Comparison of ENCODE assay signal across 8 mouse cellular contexts in the genomic region with DNA sequence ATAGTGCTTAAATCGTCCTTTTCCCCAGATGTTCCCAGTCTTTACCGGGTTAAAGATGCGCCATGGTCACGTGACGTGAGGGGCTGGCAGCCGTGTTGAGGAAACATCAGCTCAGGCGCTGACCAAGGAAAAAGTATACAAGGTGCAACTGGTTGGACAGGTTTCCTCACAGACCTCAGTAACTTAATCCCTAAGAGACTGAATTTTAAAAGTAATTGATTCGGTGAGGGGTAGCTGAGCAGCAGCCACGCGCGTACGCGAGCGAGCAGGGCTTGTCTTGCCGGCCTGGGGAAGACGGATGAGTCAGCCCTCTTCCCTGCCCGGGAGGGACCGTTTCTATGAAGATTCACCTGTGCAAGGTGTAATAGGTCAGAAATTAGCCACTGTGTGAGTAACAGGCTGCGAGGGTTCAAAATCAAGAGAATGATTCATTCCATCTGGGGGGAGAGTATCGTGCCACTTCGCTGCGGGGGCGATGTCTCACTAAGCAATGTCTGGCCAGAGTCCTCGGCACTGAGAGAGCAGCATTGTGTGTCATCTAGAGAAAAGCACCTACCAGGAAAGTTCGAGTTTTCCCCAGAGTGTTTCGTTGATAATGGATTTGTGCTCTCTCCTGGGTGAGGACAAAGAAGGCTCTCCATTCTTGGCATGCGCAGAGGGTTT. TPM values are rescaled to one million over a fixed set of nuclear protein-coding genes. Genes with fewer than 3 reads are reported as not detected.
A peak's percentile ranks its signal among the peaks of the same experiment; 100 is the strongest.
DNase-seq lines count a peak whose midpoint lies in the region; ATAC-seq and TF ChIP-seq lines count a peak whose summit lies in the region.

No protein-coding gene starts in this region.

- 0 out of 2 replicates have a peak overlapping the region, but pooled peaks have one; percentile 33 for H3K9ac ChIP-seq in forebrain, embryonic 16.5 days (replicated peaks; ENCODE audit: low read depth, low read length)
- peak overlapping the region; percentile 40; the same call in 1 of the 2 replicates for H3K9ac ChIP-seq in midbrain, embryonic 16.5 days (ENCODE audit: low read depth, low read length)

- H3K4me3 ChIP-seq in E14TG2a.4 (replicated peaks; ENCODE audit: low read length) = peak overlapping the region; percentile 60
- H3K4me3 ChIP-seq in forebrain, embryonic 16.5 days (replicated peaks; ENCODE audit: low read length) = peak overlapping the region; percentile 28
- H3K4me3 ChIP-seq in midbrain, embryonic 16.5 days (ENCODE audit: low read depth, low read length) = peak overlapping the region; percentile 33

- no peak overlapping the region for H3K27ac ChIP-seq in forebrain, embryonic 16.5 days (ENCODE audit: low read length)
- H3K27ac ChIP-seq in midbrain, embryonic 16.5 days (ENCODE audit: low read length) = 0 out of 2 replicates have a peak overlapping the region, but pooled peaks have one; percentile 8

- peak; percentile 21 for DNase-seq in adrenal gland, postnatal 14 days
- DNase-seq in adrenal gland, postnatal 25 days = no peak
- peak; percentile 39 to 51 for DNase-seq in kidney, postnatal 25 days
- DNase-seq in gastrocnemius, adult 18-20 months (ENCODE audit: low spot score) = no peak
- DNase-seq in c-Kit-positive CD71-positive TER-119-positive erythroid progenitor cells, embryonic 14.5 days (ENCODE audit: low spot score) = no peak

- WGBS in forebrain, embryonic 16.5 days = 43% methylated on average over 27 of the region's 27 CpGs
- 32% methylated on average over 27 of the region's 27 CpGs for WGBS in midbrain, embryonic 16.5 days

- H3K4me1 ChIP-seq in E14TG2a.4 (replicated peaks; ENCODE audit: low read depth, low read length) = peaks cover 54% of the 10 kb centered on the region
- H3K4me1 ChIP-seq in forebrain, embryonic 16.5 days (replicated peaks; ENCODE audit: control insufficient read depth, insufficient read depth, low read length) = peaks cover 11% of the 10 kb centered on the region
- peaks cover 13% of the 10 kb centered on the region; the same call in 1 of the 2 replicates for H3K4me1 ChIP-seq in midbrain, embryonic 16.5 days (ENCODE audit: control insufficient read depth, insufficient read depth, low read length)

- no peaks in the 10 kb centered on the region for H3K36me3 ChIP-seq in E14TG2a.4 (ENCODE audit: insufficient read depth, low read length)
- no peaks in the 10 kb centered on the region for H3K36me3 ChIP-seq in forebrain, embryonic 16.5 days (ENCODE audit: control insufficient read depth, insufficient read depth)
- H3K36me3 ChIP-seq in midbrain, embryonic 16.5 days (ENCODE audit: control insufficient read depth, insufficient read depth, low read length) = no peaks in the 10 kb centered on the region

- no peaks in the 10 kb centered on the region for H3K27me3 ChIP-seq in E14TG2a.4 (ENCODE audit: insufficient read depth, low read length)
- H3K27me3 ChIP-seq in forebrain, embryonic 16.5 days (replicated peaks; ENCODE audit: control insufficient read depth, insufficient read depth, low read length) = no peaks in the 10 kb centered on the region
- H3K27me3 ChIP-seq in midbrain, embryonic 16.5 days (ENCODE audit: control insufficient read depth, insufficient read depth, low read depth, low read length) = no peaks in the 10 kb centered on the region

- no peak for TF ChIP-seq CTCF in E14TG2a.4 (conservative IDR thresholded peaks at IDR 0.05; ENCODE audit: low read length)

- ATAC-seq in forebrain, embryonic 16.5 days = no peak
- no peak for ATAC-seq in midbrain, embryonic 16.5 days

- no peaks in the 10 kb centered on the region for H3K9me3 ChIP-seq in E14TG2a.4 (ENCODE audit: low read length)
- no peaks in the 10 kb centered on the region for H3K9me3 ChIP-seq in forebrain, embryonic 16.5 days (ENCODE audit: control insufficient read depth, low read length)
- H3K9me3 ChIP-seq in midbrain, embryonic 16.5 days (replicated peaks; ENCODE audit: control insufficient read depth, low read length, poor library complexity, severe bottlenecking) = no peaks in the 10 kb centered on the region

- peak overlapping the region; percentile 47 for H3K4me2 ChIP-seq in forebrain, embryonic 16.5 days (ENCODE audit: low read length)
- peak overlapping the region; percentile 52 for H3K4me2 ChIP-seq in midbrain, embryonic 16.5 days (ENCODE audit: low read length)

RNA-seq across cellular contexts. Expression of a gene that starts 26.1 kb away (rescaled TPM):
- total RNA-seq in adrenal gland, postnatal 14 days (2021) = 0.41 TPM in 1 of 2 replicates, not detected in the other
- total RNA-seq in adrenal gland, postnatal 25 days (2021) = not detected in 2 replicates
- 2.1 and 2.4 TPM in 2 replicates for polyA plus RNA-seq in forebrain, embryonic 16.5 days (2015; fragmentation: Nextera tagmentation; extraction: Ambion mirVana)
- 3.3 and 4.1 TPM in 2 replicates for polyA plus RNA-seq in midbrain, embryonic 16.5 days (2015; fragmentation: Nextera tagmentation; extraction: Ambion mirVana)
- total RNA-seq in gastrocnemius, adult 18-20 months (2021) = not detected

Comparison
In these comparisons a context has a peak if more than half of its experiments do, and no peak if none do; other contexts are left out.
1. DNase-seq: peak in adrenal gland, postnatal 14 days (single experiment) and kidney, postnatal 25 days (2 of 2); none in adrenal gland, postnatal 25 days (single experiment), gastrocnemius, adult 18-20 months (single experiment) and c-Kit-positive CD71-positive TER-119-positive erythroid progenitor cells, embryonic 14.5 days (single experiment).
2. Peak in every context shown above with its lines, with median percentiles within 50 percentile points of each other: H3K4me3 ChIP-seq.